Mouse (Mus musculus) left cerebral cortex, postnatal 4 days (tissue): ENCODE measurements around the gene Svs6. TPM values are rescaled to one million over a fixed set of nuclear protein-coding genes. Genes with fewer than 3 reads are reported as not detected.

ENCODE experiments used
- microRNA-seq: library from miRNA; unstranded; fragments of <30 nt; microRNA quantifications from one replicate; pipeline ENCODE4 v1.2.0, GENCODE M21; 2022
- total RNA-seq, 2 experiments: library from RNA; stranded (reverse); gene quantifications; 2 replicates each; pipeline ENCODE4 v1.2.3; 2021

The Svs6 gene
- total RNA-seq, 2 experiments from 2014 or later: not detected

Small RNAs within 50 kb of the gene (microRNA-seq; reads per million reads assigned to microRNA genes)
- not detected for gene Mir7678

Other genes with a start within 250 kb of the Svs6 start
- 10 to 100 TPM; 31.8 to 38.8 TPM for gene Stk4, start 246.4 kb upstream of the Svs6 start, total RNA-seq
- 10 to 100 TPM; 41.4 to 42.7 TPM for gene Tomm34, start 245.6 kb upstream of the Svs6 start, total RNA-seq
- 1 to 10 TPM; 8.1 to 9.0 TPM for gene Kcns1, start 145.6 kb upstream of the Svs6 start, total RNA-seq
- not detected for gene Wfdc5, start 134.0 kb upstream of the Svs6 start, total RNA-seq
- not detected for gene Wfdc12, start 126.1 kb upstream of the Svs6 start, total RNA-seq
- not detected for gene Wfdc15a, start 116.6 kb upstream of the Svs6 start, total RNA-seq
- gene Wfdc15b, start 95.1 kb upstream of the Svs6 start, total RNA-seq: not detected
- not detected for gene Svs2, start 78.3 kb upstream of the Svs6 start, total RNA-seq
- gene Svs3b, start 60.1 kb upstream of the Svs6 start, total RNA-seq: not detected
- not detected for gene Svs4, start 38.3 kb upstream of the Svs6 start, total RNA-seq
- not detected for gene Svs3a, start 27.5 kb upstream of the Svs6 start, total RNA-seq
- not detected for gene Svs5, start 16.0 kb downstream of the Svs6 start, total RNA-seq
- under 1 TPM in 1 of 2 experiments, not detected in 1; 0.94 TPM for gene Slpi, start 72.3 kb downstream of the Svs6 start, total RNA-seq
- gene Rbpjl, start 86.4 kb downstream of the Svs6 start, total RNA-seq: under 1 TPM; 0.24 to 0.40 TPM
- 1 to 10 TPM; 9.6 to 9.8 TPM for gene Matn4, start 88.4 kb downstream of the Svs6 start, total RNA-seq
- 10 to 100 TPM in 1 of 2 experiments, 1 to 10 TPM in 1; 9.6 to 12.6 TPM for gene Sdc4, start 127.1 kb downstream of the Svs6 start, total RNA-seq
- 10 to 100 TPM; 42.5 to 45.8 TPM for gene Sys1, start 140.2 kb downstream of the Svs6 start, total RNA-seq
- gene Gm20458, start 144.2 kb downstream of the Svs6 start, total RNA-seq: 1 to 10 TPM in 1 of 2 experiments, not detected in 1; 2.9 TPM
- gene Trp53tg5, start 157.0 kb downstream of the Svs6 start, total RNA-seq: not detected
- 10 to 100 TPM; 32.6 to 33.5 TPM for gene Dbndd2, start 169.4 kb downstream of the Svs6 start, total RNA-seq
- 100 to 1,000 TPM; 109 to 113 TPM for gene Pigt, start 180.8 kb downstream of the Svs6 start, total RNA-seq
- gene Wfdc2, start 245.7 kb downstream of the Svs6 start, total RNA-seq: 1 to 10 TPM in 1 of 2 experiments, not detected in 1; 2.1 TPM